Mouse (Mus musculus) kidney, adult 2 months (tissue): ENCODE results near the gene Cdt1.

Experiments
- CTCF ChIP-seq: fragments of 200-500 bp; conservative IDR thresholded peaks from 2 replicates; pipeline ENCODE4 v1.5.1; 2011; ENCODE audit warnings: low read depth, mild to moderate bottlenecking, control low read depth, low read length, moderate library complexity, mixed read lengths; ENCODE audit not compliant: insufficient read depth, insufficient read length
- POLR2A ChIP-seq: fragments of 200-500 bp; IDR thresholded peaks from one replicate; pipeline ENCODE4 v1.6.1; 2011; ENCODE audit warnings: low read depth, low read length, control low read depth

GRCm38 (mm10) chr8:122604640-122605039, 36.8 kb downstream of the Cdt1 start:
- no peak for TF ChIP-seq POLR2A
- no peak for TF ChIP-seq CTCF
